Mouse (Mus musculus) heart, embryonic 10.5 days (tissue): ENCODE measurements at regions not wholly inside any gene's neighbourhood (a gene's known extent, or its start where the extent isn't known, plus 50 kb on each side); places are given as distances from the start of the nearest gene placed in this dataset.

Experiments
- DNase-seq: peaks from one replicate; pipeline ENCODE4 v3.0.0-alpha.2; 2017; ENCODE audit warnings: low spot score
- H3K27ac ChIP-seq: fragments of 300-500 bp; sonication (generic); 2 replicates; pipeline ENCODE4 v1.5.1; 2016; ENCODE audit warnings: mild to moderate bottlenecking
- H3K27me3 ChIP-seq: fragments of 300-500 bp; sonication (generic); 2 replicates; pipeline ENCODE4 v1.6.1; 2016; ENCODE audit warnings: mild to moderate bottlenecking; ENCODE audit not compliant: poor library complexity, insufficient read depth, severe bottlenecking
- H3K36me3 ChIP-seq: fragments of 300-500 bp; sonication (generic); 2 replicates; pipeline ENCODE4 v1.6.1; 2016; ENCODE audit warnings: mild to moderate bottlenecking, moderate library complexity
- H3K4me1 ChIP-seq: fragments of 300-500 bp; sonication (generic); 2 replicates; pipeline ENCODE4 v1.6.1; 2016; ENCODE audit warnings: mild to moderate bottlenecking
- H3K4me3 ChIP-seq: fragments of 300-500 bp; sonication (generic); 2 replicates; pipeline ENCODE4 v1.5.1; 2016; ENCODE audit warnings: mild to moderate bottlenecking, moderate library complexity
- H3K9me3 ChIP-seq: fragments of 300-500 bp; sonication (generic); 2 replicates; pipeline ENCODE4 v1.6.1; 2016; ENCODE audit warnings: mild to moderate bottlenecking, moderate library complexity
- WGBS: fragments of 180-500 bp; shearing (Covaris S2); methylation state at CpG from one replicate; pipeline ENCODE4 v1.1.7; 2016; 5-methylcytosine and 5-hydroxymethylcytosine counted together

- no peak overlapping the region for H3K4me3 ChIP-seq
- DNase-seq, result peak; percentile 38
- H3K4me1 ChIP-seq, result no peaks in the 10 kb centered on the region
- WGBS, result 90% methylated on average over 7 of the region's 7 CpGs
- H3K36me3 ChIP-seq, result no peaks in the 10 kb centered on the region
- no peak overlapping the region for H3K27ac ChIP-seq
- H3K27me3 ChIP-seq, result no peaks in the 10 kb centered on the region
- H3K9me3 ChIP-seq, result no peaks in the 10 kb centered on the region
These were observed 99.7 kb upstream of the Spdye4c start for GRCm38 (mm10) chr2:128491217-128491877.

- Histone ChIP-seq H3K27me3 (no peaks in the 10 kb centered on the region), H3K4me1 (no peaks in the 10 kb centered on the region), H3K36me3 (no peaks in the 10 kb centered on the region), H3K27ac (no peak overlapping the region), H3K4me3 (no peak overlapping the region), H3K9me3 (no peaks in the 10 kb centered on the region)
- WGBS, result 87% methylated on average over 5 of the region's 5 CpGs
- DNase-seq, result no peak
These were observed 97.1 kb upstream of the Spdye4c start for GRCm38 (mm10) chr2:128493871-128494270.

- 70% methylated on average over 3 of the region's 3 CpGs for WGBS
- Histone ChIP-seq H3K27ac (no peak overlapping the region), H3K4me3 (no peak overlapping the region), H3K4me1 (no peaks in the 10 kb centered on the region), H3K9me3 (no peaks in the 10 kb centered on the region), H3K36me3 (no peaks in the 10 kb centered on the region), H3K27me3 (no peaks in the 10 kb centered on the region)
- peak; percentile 68 for DNase-seq
These were observed 93.1 kb upstream of the Spdye4c start for GRCm38 (mm10) chr2:128497891-128498290.

GRCm38 (mm10) chr2:128498611-128499010, 92.4 kb upstream of the Spdye4c start:
- H3K27ac ChIP-seq, result no peak overlapping the region
- WGBS, result 82% methylated on average over 5 of the region's 5 CpGs
- H3K27me3 ChIP-seq, result no peaks in the 10 kb centered on the region

GRCm38 (mm10) chr2:128499575-128500184, 91.3 kb upstream of the Spdye4c start:
- H3K9me3 ChIP-seq, result no peaks in the 10 kb centered on the region
- no peak for DNase-seq
- H3K27me3 ChIP-seq, result no peaks in the 10 kb centered on the region
- H3K4me3 ChIP-seq, result no peak overlapping the region
- H3K4me1 ChIP-seq, result no peaks in the 10 kb centered on the region
- 75% methylated on average over 14 of the region's 14 CpGs for WGBS
- no peaks in the 10 kb centered on the region for H3K36me3 ChIP-seq
- no peak overlapping the region for H3K27ac ChIP-seq

More at GRCm38 (mm10) chr2:128498611-128499010, 92.4 kb upstream of the Spdye4c start:
- no peaks in the 10 kb centered on the region for H3K4me1 ChIP-seq
- no peak overlapping the region for H3K4me3 ChIP-seq
- H3K36me3 ChIP-seq, result no peaks in the 10 kb centered on the region
- no peak for DNase-seq
- no peaks in the 10 kb centered on the region for H3K9me3 ChIP-seq

GRCm38 (mm10) chr2:128502676-128503075, 88.3 kb upstream of the Spdye4c start:
- Histone ChIP-seq H3K9me3 (peaks cover 4% of the 10 kb centered on the region; the same call in 1 of the 2 replicates), H3K27me3 (no peaks in the 10 kb centered on the region), H3K27ac (no peak overlapping the region), H3K4me3 (no peak overlapping the region), H3K4me1 (peaks cover 4% of the 10 kb centered on the region; the same call in 1 of the 2 replicates), H3K36me3 (no peaks in the 10 kb centered on the region)
- WGBS, result 75% methylated on average over 4 of the region's 4 CpGs
- DNase-seq, result no peak

- Histone ChIP-seq H3K27me3 (no peaks in the 10 kb centered on the region), H3K4me3 (no peak overlapping the region), H3K36me3 (no peaks in the 10 kb centered on the region), H3K4me1 (peaks cover 11% of the 10 kb centered on the region), H3K27ac (no peak overlapping the region), H3K9me3 (peaks cover 4% of the 10 kb centered on the region; the same call in 1 of the 2 replicates)
- WGBS, result 81% methylated on average over 2 of the region's 2 CpGs
- no peak for DNase-seq
These were observed 87.7 kb upstream of the Spdye4c start for GRCm38 (mm10) chr2:128503136-128503935.

GRCm38 (mm10) chr2:128507591-128508243, 83.3 kb upstream of the Spdye4c start:
- H3K4me3 ChIP-seq, result peak overlapping the region; percentile 33; the same call in 1 of the 2 replicates
- WGBS, result 13% methylated on average over 11 of the region's 11 CpGs
- H3K36me3 ChIP-seq, result no peaks in the 10 kb centered on the region
- no peaks in the 10 kb centered on the region; the same call in 1 of the 2 replicates for H3K27me3 ChIP-seq
- H3K27ac ChIP-seq, result peak overlapping the region; percentile 53
- H3K9me3 ChIP-seq, result peaks cover 4% of the 10 kb centered on the region; the same call in 1 of the 2 replicates
- peak; percentile 94 for DNase-seq
- H3K4me1 ChIP-seq, result peaks cover 17% of the 10 kb centered on the region

GRCm38 (mm10) chr2:128508244-128508605, 82.8 kb upstream of the Spdye4c start:
- Histone ChIP-seq H3K27me3 (no peaks in the 10 kb centered on the region; the same call in 1 of the 2 replicates), H3K4me3 (no peak overlapping the region), H3K9me3 (peaks cover 4% of the 10 kb centered on the region; the same call in 1 of the 2 replicates), H3K27ac (peak overlapping the region; percentile 53), H3K36me3 (no peaks in the 10 kb centered on the region), H3K4me1 (peaks cover 22% of the 10 kb centered on the region)
- WGBS, result 72% methylated on average over 2 of the region's 2 CpGs
- no peak for DNase-seq

GRCm38 (mm10) chr2:128511291-128511690, 79.7 kb upstream of the Spdye4c start:
- no peak for DNase-seq

GRCm38 (mm10) chr2:128512852-128513251, 78.2 kb upstream of the Spdye4c start:
- Histone ChIP-seq H3K27ac (no peak overlapping the region), H3K9me3 (no peaks in the 10 kb centered on the region), H3K27me3 (peaks cover 7% of the 10 kb centered on the region; the same call in 1 of the 2 replicates), H3K4me3 (no peak overlapping the region), H3K36me3 (no peaks in the 10 kb centered on the region), H3K4me1 (peaks cover 26% of the 10 kb centered on the region)
- no peak for DNase-seq
- WGBS, result 38% methylated on average over 6 of the region's 6 CpGs

More at GRCm38 (mm10) chr2:128511291-128511690, 79.7 kb upstream of the Spdye4c start:
- no peaks in the 10 kb centered on the region for H3K36me3 ChIP-seq
- H3K4me1 ChIP-seq, result peaks cover 32% of the 10 kb centered on the region
- H3K9me3 ChIP-seq, result no peaks in the 10 kb centered on the region
- no peak overlapping the region; the same call in 1 of the 2 replicates for H3K27ac ChIP-seq
- H3K27me3 ChIP-seq, result no peaks in the 10 kb centered on the region; the same call in 1 of the 2 replicates
- WGBS, result 76% methylated on average over 6 of the region's 6 CpGs
- no peak overlapping the region for H3K4me3 ChIP-seq

- 82% methylated on average over 17 of the region's 17 CpGs for WGBS
- Histone ChIP-seq H3K4me1 (peaks cover 17% of the 10 kb centered on the region), H3K27me3 (peaks cover 7% of the 10 kb centered on the region; the same call in 1 of the 2 replicates), H3K36me3 (no peaks in the 10 kb centered on the region), H3K4me3 (no peak overlapping the region), H3K27ac (no peak overlapping the region), H3K9me3 (no peaks in the 10 kb centered on the region)
- DNase-seq, result no peak
These were observed 76.3 kb upstream of the Spdye4c start for GRCm38 (mm10) chr2:128514463-128515290.
